Mouse (Mus musculus) frontal cortex, postnatal 14 days (tissue): Measurements from ENCODE around the gene Sh3pxd2a.

Experiments used
- DNase-seq, 2 experiments: peaks; one replicate each; pipeline ENCODE4 v3.0.0; 2022; ENCODE audit warnings: low spot score in 2 of 2

Sh3pxd2a gene

DNA sequence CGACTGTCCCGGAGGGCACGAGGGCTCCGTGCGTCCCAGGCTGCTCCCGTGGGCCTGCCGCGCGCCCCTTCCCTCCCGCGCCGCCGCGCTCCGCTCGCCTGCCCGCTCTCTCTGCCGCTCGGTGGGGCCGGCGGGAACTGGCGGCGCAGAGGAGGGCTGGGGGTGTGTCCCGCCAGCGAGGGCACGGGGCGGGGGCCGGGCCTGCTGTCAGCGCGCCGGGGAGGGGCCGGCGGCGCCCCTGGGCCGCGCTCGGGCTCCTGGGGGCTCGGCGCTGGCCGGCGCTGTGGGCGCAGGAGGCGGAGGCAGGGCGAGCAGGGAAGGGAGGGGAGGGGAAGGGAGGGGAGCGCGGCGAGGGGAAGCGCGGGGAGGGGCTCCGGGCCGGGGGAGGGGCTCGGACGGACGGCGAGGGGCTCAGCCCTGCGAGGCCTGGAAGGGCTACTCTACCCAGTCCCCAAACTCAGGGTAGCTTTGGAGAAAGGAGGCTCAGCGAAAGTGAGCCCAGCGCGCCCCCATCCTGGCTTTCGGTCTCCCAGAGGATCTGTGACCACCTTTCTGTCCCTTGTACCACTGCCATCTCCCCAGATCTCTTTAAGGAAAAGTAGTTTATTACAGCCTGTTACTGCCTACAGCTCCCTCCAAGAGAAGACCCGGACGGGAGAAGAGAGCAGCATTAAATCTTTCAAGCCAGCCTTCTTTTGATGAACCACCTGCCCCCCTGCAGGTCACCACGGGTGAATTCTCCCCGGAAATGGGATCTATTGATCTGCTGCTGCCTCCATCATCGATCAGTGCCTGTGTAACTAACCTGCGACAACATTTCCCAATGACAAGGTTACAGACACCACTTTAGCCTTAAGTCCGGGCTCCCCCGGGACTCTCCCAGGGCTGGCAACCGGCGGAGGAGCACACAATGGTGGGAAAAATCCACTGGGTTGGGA is at the start of gene Sh3pxd2a:
TSS of gene Sh3pxd2a (minus strand) at position 98 of the 938 bp plus-strand sequence.
- DNase-seq, result no peak

GRCm38 (mm10) chr19:47513618-47513897 is 49.4 kb upstream of the Sh3pxd2a start:
- no peak for DNase-seq

DNA sequence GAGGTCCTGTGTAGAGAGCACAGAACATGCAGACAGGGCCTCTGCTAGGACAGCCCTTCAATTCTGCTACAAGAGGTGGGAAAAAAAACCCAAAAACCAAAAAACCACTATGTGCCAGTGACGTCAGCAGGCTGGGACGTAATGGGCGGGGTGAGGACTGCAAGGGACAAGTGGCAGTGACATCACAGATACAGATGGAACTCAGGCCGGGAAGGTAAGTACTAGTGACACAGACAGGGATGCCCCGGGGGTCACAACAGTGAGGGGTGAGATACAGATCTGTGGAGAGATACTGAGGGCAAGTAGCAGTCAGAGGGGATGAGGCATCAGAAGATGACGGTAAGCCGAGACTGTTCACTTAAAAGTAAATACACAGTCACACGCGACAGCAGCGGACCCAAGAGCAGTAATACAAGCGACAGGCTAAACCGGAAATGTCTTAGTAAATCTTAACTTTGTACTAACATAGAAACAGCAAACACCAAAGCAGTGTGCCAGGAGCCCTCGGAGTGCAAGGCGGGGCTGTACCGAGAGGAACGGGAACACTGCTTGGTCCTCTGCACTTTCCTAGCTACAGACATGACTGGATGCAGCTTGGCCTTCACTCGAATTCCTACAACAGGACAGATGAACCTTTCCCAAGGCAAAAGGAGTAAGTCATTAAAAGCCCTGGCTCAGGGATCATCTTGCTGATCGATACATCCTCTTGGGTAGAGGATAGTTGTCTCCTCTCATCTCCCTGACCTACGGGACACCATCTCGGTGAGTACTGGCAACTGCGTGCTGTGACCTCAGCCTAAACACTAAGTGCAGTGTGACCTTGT is 48.8 kb upstream of the Sh3pxd2a start:
- no peak for DNase-seq

- no peak for DNase-seq
These were observed 47.8 kb upstream of the Sh3pxd2a start for GRCm38 (mm10) chr19:47511958-47512357.

DNA sequence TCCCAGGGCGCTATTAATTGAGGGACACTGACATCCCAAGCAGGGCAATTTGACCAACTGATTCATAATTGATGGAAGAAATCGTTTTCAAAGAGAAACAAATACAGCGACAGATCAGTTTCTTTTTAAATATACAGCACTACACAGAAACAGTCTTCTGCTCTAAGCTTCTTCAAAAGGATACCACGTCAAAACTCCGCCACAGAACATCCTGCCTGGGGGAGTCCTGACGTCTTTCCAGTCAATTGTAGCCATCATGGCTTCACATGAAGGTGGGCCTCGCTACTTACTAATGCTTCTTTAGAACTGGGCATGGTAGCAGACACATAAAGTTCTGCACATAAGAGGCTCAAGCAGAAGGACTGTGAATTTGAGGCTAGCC is 47.1 kb upstream of the Sh3pxd2a start:
- no peak for DNase-seq

DNA sequence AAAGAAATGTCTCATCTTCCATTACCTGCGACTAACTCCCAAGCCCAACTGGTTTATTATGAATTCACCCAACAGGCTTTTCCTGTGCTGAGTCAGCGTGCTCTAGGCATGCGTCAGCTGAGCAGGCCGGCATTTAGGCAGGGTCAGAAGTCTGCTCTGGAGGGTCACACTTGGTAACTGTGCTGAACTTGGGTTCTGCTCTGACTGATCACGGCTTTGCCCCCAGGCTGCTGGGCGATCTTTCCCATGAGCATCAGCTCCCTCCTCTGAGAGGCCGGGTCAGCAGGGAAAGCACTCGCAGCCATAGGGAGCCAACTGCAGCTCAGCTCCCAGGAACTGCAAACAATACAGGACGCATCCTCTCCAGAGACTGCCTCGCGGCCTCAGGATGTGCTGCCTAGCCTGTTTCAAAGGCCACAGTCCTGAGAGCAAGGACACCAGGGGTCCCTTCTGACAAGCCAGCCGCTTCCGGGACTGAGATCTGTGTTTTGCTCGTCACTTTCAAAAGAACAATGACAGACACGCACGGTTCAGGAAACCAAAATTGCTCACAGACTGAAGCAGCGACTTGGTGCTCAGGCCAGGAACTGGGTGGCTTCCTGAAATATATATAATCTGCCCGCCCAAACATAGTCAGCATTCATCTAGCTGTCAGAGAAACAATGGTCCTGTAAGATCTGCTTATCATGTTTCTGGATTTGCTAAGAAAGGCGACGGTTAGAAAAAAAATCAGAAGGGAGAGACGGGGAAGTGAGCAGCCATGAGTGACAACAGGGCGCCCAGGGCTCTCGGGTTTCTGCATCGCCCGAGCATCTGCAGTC is 46.5 kb upstream of the Sh3pxd2a start:
- no peak for DNase-seq

GRCm38 (mm10) chr19:47510135-47510472 is 45.9 kb upstream of the Sh3pxd2a start:
- no peak for DNase-seq

GRCm38 (mm10) chr19:47508771-47509281 is 44.6 kb upstream of the Sh3pxd2a start:
- DNase-seq, result no peak

- no peak for DNase-seq
These were observed 44.0 kb upstream of the Sh3pxd2a start for GRCm38 (mm10) chr19:47508191-47508590.

DNA sequence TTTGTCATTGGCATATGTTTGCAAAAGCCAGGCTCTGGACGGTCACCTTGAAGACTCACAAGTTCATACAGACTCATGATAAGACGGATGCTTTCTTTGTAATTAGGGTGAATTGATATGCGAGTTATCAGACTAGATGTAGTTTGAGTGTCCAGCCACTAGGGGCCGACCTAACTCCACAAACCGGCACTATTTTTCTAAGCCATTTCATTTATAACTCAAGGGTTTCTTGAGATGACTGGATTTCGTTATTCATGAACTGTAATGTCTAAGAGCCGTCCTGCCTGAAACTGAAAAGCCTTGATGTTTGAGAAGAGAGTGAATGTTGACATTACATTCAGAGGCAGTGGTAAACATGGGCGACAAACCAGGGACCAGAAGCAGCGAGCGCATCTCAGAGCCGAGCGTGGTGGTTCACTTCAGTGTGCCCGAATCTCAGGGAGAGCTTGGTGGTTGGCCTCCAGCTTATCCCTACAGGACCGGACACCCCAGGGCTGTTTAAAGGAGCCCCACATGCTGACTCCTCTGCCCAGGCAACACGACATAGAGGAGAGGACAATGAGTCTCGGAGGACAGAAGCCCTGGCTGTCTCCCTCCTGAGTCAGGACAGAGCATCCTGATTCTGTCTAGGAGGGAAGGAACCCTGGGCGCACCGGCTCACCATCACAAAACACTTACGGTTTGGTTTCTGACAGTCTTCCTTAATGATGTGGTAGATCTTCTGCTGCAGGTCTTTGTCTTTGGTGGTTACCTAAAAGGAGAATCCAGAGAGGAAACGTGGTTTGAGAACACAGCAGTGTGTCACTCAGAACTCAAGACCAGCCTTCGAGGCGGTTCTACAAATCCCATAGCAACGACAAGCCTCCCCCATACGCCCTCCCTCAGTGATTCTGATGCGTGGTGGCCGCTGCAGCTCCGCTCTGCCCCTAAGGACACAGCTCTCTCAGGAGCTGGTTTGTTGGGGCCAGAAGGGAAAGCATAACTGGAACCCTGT is 43.2 kb upstream of the Sh3pxd2a start:
- peak; percentile 40 to 72 for DNase-seq

DNA sequence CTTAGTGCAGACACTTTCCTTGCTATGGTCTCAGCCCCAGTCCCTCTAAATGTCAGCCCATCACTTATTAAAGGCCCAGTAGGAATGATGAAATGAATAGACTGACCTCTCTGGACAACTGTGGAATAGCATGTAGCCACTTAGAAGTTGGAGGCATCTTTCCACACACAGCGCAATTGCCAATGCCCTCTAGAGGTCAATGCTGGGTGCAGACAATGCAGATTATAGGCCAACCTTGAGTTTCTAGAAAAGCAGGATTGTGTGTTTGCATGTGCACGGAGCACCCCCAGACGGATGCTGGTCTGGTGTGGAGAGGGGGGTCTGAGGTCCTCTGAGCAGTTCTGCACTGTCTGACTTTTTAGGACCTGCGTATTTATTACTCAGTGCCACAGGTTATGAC is 39.4 kb upstream of the Sh3pxd2a start:
- DNase-seq, result no peak

GRCm38 (mm10) chr19:47502563-47502962 is 38.4 kb upstream of the Sh3pxd2a start:
- DNase-seq, result no peak

GRCm38 (mm10) chr19:47500389-47501011 is 36.3 kb upstream of the Sh3pxd2a start:
- DNase-seq, result no peak

GRCm38 (mm10) chr19:47499841-47500240 is 35.6 kb upstream of the Sh3pxd2a start:
- no peak for DNase-seq

GRCm38 (mm10) chr19:47498942-47499341 is 34.7 kb upstream of the Sh3pxd2a start:
- no peak for DNase-seq

- no peak for DNase-seq
These were observed 33.5 kb upstream of the Sh3pxd2a start for GRCm38 (mm10) chr19:47497736-47498135.

GRCm38 (mm10) chr19:47497313-47497712 is 33.1 kb upstream of the Sh3pxd2a start:
- no peak for DNase-seq

DNA sequence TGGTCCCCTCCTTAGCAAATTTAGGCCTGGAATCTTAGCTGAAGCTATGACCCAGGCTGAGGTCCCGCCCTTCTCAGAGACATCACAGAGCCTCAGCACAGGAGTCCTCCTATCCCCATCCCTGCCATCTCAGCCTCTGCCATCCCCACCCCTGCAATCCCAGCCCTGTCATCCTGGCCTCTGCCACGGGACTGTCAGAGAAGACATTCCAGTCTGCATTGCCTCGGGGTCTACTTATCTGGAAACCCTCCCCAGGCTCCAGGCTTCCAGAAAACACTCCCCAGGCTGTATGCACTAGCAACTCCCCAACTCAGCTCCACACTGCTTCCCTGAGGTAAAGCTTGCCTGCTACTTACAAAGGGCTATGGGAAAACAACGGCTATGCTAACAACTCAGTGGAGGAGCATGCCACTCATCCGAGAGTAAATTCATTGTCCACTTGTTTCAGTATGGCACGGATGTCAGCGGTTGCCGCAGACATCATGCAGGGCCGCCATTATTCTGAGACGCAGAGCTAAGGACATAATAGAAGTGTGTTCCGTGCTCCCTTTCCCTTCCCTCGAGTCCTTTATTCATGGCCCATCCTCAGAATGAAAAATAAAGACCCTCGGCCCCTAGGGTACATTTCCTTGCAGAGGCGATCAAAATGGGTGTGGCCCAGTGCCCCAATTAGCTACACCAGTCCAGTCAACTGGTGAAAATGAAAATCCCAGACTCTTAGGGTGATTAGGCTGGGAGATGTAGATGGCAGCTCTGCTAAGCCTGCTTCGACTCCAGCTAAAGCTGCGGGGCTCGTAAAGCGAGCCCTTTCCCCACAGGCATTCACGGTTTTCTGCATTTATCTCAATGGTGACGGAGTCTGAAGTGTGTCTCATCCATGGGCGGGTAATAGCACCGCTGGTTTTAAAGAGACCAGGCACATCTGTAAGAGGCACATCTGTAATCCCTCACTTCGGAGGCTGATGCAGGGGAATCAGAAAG is 29.1 kb upstream of the Sh3pxd2a start:
- DNase-seq, result no peak

GRCm38 (mm10) chr19:47492422-47492821 is 28.2 kb upstream of the Sh3pxd2a start:
- no peak for DNase-seq
